Mouse (Mus musculus): ENCODE results near the gene Col16a1. TPM values are rescaled to one million over a fixed set of nuclear protein-coding genes. Genes with fewer than 3 reads are reported as not detected.

Gene Col16a1
- polyA plus RNA-seq, 2 experiments = 153 to 284 TPM

GRCm38 (mm10) chr4:130112299-130112698 lies 64.7 kb downstream of the Col16a1 start:
- H3K9ac ChIP-seq (ENCODE audit: low read depth, low read length, severe bottlenecking) = no peak overlapping the region
- peaks cover 7% of the 10 kb centered on the region for H3K4me1 ChIP-seq (ENCODE audit: control insufficient read depth, insufficient read depth, low read length)
- H3K4me3 ChIP-seq (replicated peaks; ENCODE audit: low read length) = no peak overlapping the region
- DNase-seq (ENCODE audit: low spot score) (no peak), ATAC-seq (ENCODE audit: low FRiP score, low read depth) (no peak)
- 0 out of 2 replicates have a peak, but pooled peaks cover 2% of the 10 kb centered on the region for H3K36me3 ChIP-seq (ENCODE audit: control insufficient read depth, insufficient read depth, low read length)
- H3K9me3 ChIP-seq (ENCODE audit: control insufficient read depth, low read length) = no peaks in the 10 kb centered on the region
- no peak overlapping the region for H3K27ac ChIP-seq (replicated peaks; ENCODE audit: low read depth, low read length)
- H3K4me2 ChIP-seq (replicated peaks; ENCODE audit: low read depth, low read length, severe bottlenecking) = no peak overlapping the region
- no peaks in the 10 kb centered on the region for H3K27me3 ChIP-seq (ENCODE audit: control insufficient read depth, insufficient read depth, low read length)
- TF ChIP-seq POLR2A (IDR thresholded peaks at IDR 0.05; ENCODE audit: borderline replicate concordance, extremely low read depth, insufficient read depth, insufficient read length) = no peak
- 83% methylated on average over 7 of the region's 7 CpGs for WGBS

- WGBS = 100% methylated on average over 1 of the region's 1 CpGs
- no peaks in the 10 kb centered on the region for H3K9me3 ChIP-seq (ENCODE audit: control insufficient read depth, low read length)
- DNase-seq (ENCODE audit: low spot score) (no peak), ATAC-seq (ENCODE audit: low FRiP score, low read depth) (no peak)
- peaks cover 3% of the 10 kb centered on the region; the same call in 1 of the 2 replicates for H3K36me3 ChIP-seq (ENCODE audit: control insufficient read depth, insufficient read depth, low read length)
- H3K4me3 ChIP-seq (replicated peaks; ENCODE audit: low read length) = no peak overlapping the region
- no peak for TF ChIP-seq POLR2A (IDR thresholded peaks at IDR 0.05; ENCODE audit: borderline replicate concordance, extremely low read depth, insufficient read depth, insufficient read length)
- no peak overlapping the region for H3K27ac ChIP-seq (replicated peaks; ENCODE audit: low read depth, low read length)
- H3K9ac ChIP-seq (ENCODE audit: low read depth, low read length, severe bottlenecking) = no peak overlapping the region
- no peaks in the 10 kb centered on the region for H3K27me3 ChIP-seq (ENCODE audit: control insufficient read depth, insufficient read depth, low read length)
- H3K4me2 ChIP-seq (replicated peaks; ENCODE audit: low read depth, low read length, severe bottlenecking) = no peak overlapping the region
- H3K4me1 ChIP-seq (ENCODE audit: control insufficient read depth, insufficient read depth, low read length) = peaks cover 7% of the 10 kb centered on the region
Observed at GRCm38 (mm10) chr4:130112732-130113131, 65.1 kb downstream of the Col16a1 start.

- no peaks in the 10 kb centered on the region for H3K4me1 ChIP-seq (ENCODE audit: control insufficient read depth, insufficient read depth, low read length)
- no peak for TF ChIP-seq POLR2A (IDR thresholded peaks at IDR 0.05; ENCODE audit: borderline replicate concordance, extremely low read depth, insufficient read depth, insufficient read length)
- no peaks in the 10 kb centered on the region for H3K27me3 ChIP-seq (ENCODE audit: control insufficient read depth, insufficient read depth, low read length)
- no peak for DNase-seq (ENCODE audit: low spot score)
- H3K4me2 ChIP-seq (replicated peaks; ENCODE audit: low read depth, low read length, severe bottlenecking) = no peak overlapping the region
- no peak overlapping the region for H3K9ac ChIP-seq (ENCODE audit: low read depth, low read length, severe bottlenecking)
- no peak overlapping the region for H3K27ac ChIP-seq (replicated peaks; ENCODE audit: low read depth, low read length)
- no peak for ATAC-seq (ENCODE audit: low FRiP score, low read depth)
- H3K9me3 ChIP-seq (ENCODE audit: control insufficient read depth, low read length) = no peaks in the 10 kb centered on the region
- no peak overlapping the region for H3K4me3 ChIP-seq (replicated peaks; ENCODE audit: low read length)
- peaks cover 53% of the 10 kb centered on the region for H3K36me3 ChIP-seq (ENCODE audit: control insufficient read depth, insufficient read depth, low read length)
- WGBS = 86% methylated on average over 4 of the region's 4 CpGs
Observed at GRCm38 (mm10) chr4:130120752-130121151, 73.1 kb downstream of the Col16a1 start.

GRCm38 (mm10) chr4:130121560-130121959 lies 73.9 kb downstream of the Col16a1 start:
- WGBS = 80% methylated on average over 8 of the region's 8 CpGs
- H3K9me3 ChIP-seq (ENCODE audit: control insufficient read depth, low read length) = no peaks in the 10 kb centered on the region

GRCm38 (mm10) chr4:130123020-130123419 lies 75.4 kb downstream of the Col16a1 start:
- H3K9ac ChIP-seq (ENCODE audit: low read depth, low read length, severe bottlenecking) = no peak overlapping the region
- H3K9me3 ChIP-seq (ENCODE audit: control insufficient read depth, low read length) = no peaks in the 10 kb centered on the region
- ATAC-seq (ENCODE audit: low FRiP score, low read depth) = no peak
- TF ChIP-seq POLR2A (IDR thresholded peaks at IDR 0.05; ENCODE audit: borderline replicate concordance, extremely low read depth, insufficient read depth, insufficient read length) = no peak
- H3K27me3 ChIP-seq (ENCODE audit: control insufficient read depth, insufficient read depth, low read length) = no peaks in the 10 kb centered on the region
- H3K27ac ChIP-seq (replicated peaks; ENCODE audit: low read depth, low read length) = no peak overlapping the region
- H3K4me1 ChIP-seq (ENCODE audit: control insufficient read depth, insufficient read depth, low read length) = no peaks in the 10 kb centered on the region
- WGBS = 85% methylated on average over 5 of the region's 5 CpGs
- H3K4me2 ChIP-seq (replicated peaks; ENCODE audit: low read depth, low read length, severe bottlenecking) = no peak overlapping the region
- H3K4me3 ChIP-seq (replicated peaks; ENCODE audit: low read length) = no peak overlapping the region
- DNase-seq (ENCODE audit: low spot score) = no peak
- H3K36me3 ChIP-seq (ENCODE audit: control insufficient read depth, insufficient read depth, low read length) = peaks cover 70% of the 10 kb centered on the region

More at GRCm38 (mm10) chr4:130121560-130121959, 73.9 kb downstream of the Col16a1 start:
- Histone ChIP-seq H3K36me3 (ENCODE audit: control insufficient read depth, insufficient read depth, low read length) (peaks cover 59% of the 10 kb centered on the region), H3K27ac (replicated peaks; ENCODE audit: low read depth, low read length) (no peak overlapping the region), H3K9ac (ENCODE audit: low read depth, low read length, severe bottlenecking) (no peak overlapping the region), H3K4me2 (replicated peaks; ENCODE audit: low read depth, low read length, severe bottlenecking) (no peak overlapping the region), H3K4me1 (ENCODE audit: control insufficient read depth, insufficient read depth, low read length) (no peaks in the 10 kb centered on the region), H3K4me3 (replicated peaks; ENCODE audit: low read length) (no peak overlapping the region), H3K27me3 (ENCODE audit: control insufficient read depth, insufficient read depth, low read length) (no peaks in the 10 kb centered on the region)
- no peak for TF ChIP-seq POLR2A (IDR thresholded peaks at IDR 0.05; ENCODE audit: borderline replicate concordance, extremely low read depth, insufficient read depth, insufficient read length)
- DNase-seq (ENCODE audit: low spot score) (no peak), ATAC-seq (ENCODE audit: low FRiP score, low read depth) (no peak)

GRCm38 (mm10) chr4:130124110-130124509 lies 76.5 kb downstream of the Col16a1 start:
- H3K36me3 ChIP-seq (ENCODE audit: control insufficient read depth, insufficient read depth, low read length) = peaks cover 73% of the 10 kb centered on the region
- no peak for DNase-seq (ENCODE audit: low spot score)
- TF ChIP-seq POLR2A (IDR thresholded peaks at IDR 0.05; ENCODE audit: borderline replicate concordance, extremely low read depth, insufficient read depth, insufficient read length) = no peak
- H3K4me3 ChIP-seq (replicated peaks; ENCODE audit: low read length) = no peak overlapping the region
- no peaks in the 10 kb centered on the region for H3K4me1 ChIP-seq (ENCODE audit: control insufficient read depth, insufficient read depth, low read length)
- WGBS = 84% methylated on average over 4 of the region's 4 CpGs
- no peak overlapping the region for H3K9ac ChIP-seq (ENCODE audit: low read depth, low read length, severe bottlenecking)
- no peaks in the 10 kb centered on the region for H3K27me3 ChIP-seq (ENCODE audit: control insufficient read depth, insufficient read depth, low read length)
- no peak for ATAC-seq (ENCODE audit: low FRiP score, low read depth)
- H3K9me3 ChIP-seq (ENCODE audit: control insufficient read depth, low read length) = no peaks in the 10 kb centered on the region
- no peak overlapping the region for H3K27ac ChIP-seq (replicated peaks; ENCODE audit: low read depth, low read length)
- no peak overlapping the region for H3K4me2 ChIP-seq (replicated peaks; ENCODE audit: low read depth, low read length, severe bottlenecking)

Measured in limb, embryonic 14.5 days (tissue).